Mouse (Mus musculus): ENCODE data around the gene Pspc1. TPM values are rescaled to one million over a fixed set of nuclear protein-coding genes. Genes with fewer than 3 reads are reported as not detected.
A peak's percentile ranks its signal among the peaks of the same experiment; 100 is the strongest.
"Not testable (repeated sequence)": the region's sequence is repeated elsewhere in the genome, so short reads cannot be mapped to it uniquely, and the experiment has no call there.

Pspc1 gene
- polyA plus RNA-seq (2015; fragmentation: Nextera tagmentation; extraction: Ambion mirVana): 9.3 and 10.1 TPM in 2 replicates

DNA sequence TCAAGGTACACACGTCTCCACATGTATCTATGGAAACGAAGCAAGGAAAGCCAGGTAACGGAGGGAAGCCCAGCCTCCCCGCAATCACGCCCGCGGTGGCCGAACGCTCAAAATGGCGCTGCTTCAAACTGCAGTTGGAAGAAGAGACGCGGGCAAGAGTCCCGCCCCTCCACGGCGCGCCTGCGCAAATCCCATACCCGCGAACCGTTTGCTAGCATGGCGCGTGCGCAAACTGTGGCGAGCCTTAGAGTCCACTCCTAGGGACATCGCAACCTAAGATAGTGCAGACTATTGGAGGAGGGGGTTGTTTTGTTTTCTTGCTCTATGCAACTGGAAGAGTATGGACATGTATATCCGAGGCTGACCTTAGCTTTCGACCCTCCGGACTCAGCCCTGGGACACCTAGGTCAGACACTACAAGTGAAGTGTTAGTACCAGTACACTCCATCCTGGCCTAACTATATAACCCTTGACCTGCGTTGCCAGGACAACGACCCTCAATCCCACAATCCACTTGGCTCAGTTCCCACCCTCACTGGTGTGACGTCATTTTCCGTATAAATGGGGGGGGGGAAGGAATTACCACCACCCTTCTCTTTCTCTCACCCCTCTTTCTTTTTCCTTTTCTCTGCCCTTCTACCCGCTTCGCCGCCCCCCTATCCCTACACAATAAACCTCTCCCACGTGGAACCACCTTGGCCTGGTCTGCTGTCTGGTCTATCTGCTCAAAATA lies at the start of gene Pspc1:
TSS of gene Pspc1 (minus strand) at position 117 of the 733 bp plus-strand sequence.
- H3K9ac ChIP-seq (ENCODE audit: low read depth, low read length): peak within 1 kb of the TSS; percentile 97
- ATAC-seq (ENCODE audit: low read depth): peak; percentile 94
- H3K27me3 ChIP-seq (ENCODE audit: control insufficient read depth, insufficient read depth, low read depth, low read length): no peaks in the 10 kb centered on the region
- peaks cover 23% of the 10 kb centered on the region for H3K4me1 ChIP-seq (ENCODE audit: control insufficient read depth, low read depth, low read length)
- peak within 1 kb of the TSS; percentile 84 for H3K4me2 ChIP-seq (ENCODE audit: low read depth, low read length)
- H3K27ac ChIP-seq (ENCODE audit: low read length): peak within 1 kb of the TSS; percentile 94
- peak within 1 kb of the TSS; percentile 100 for H3K4me3 ChIP-seq (ENCODE audit: low read depth, low read length)
- WGBS (ENCODE audit: insufficient replicate concordance): 0% methylated on average over 36 of the region's 36 CpGs
- no peaks in the 10 kb centered on the region for H3K36me3 ChIP-seq (ENCODE audit: control insufficient read depth, insufficient read depth)
- no peaks in the 10 kb centered on the region for H3K9me3 ChIP-seq (replicated peaks; ENCODE audit: control insufficient read depth, low read length)

DNA sequence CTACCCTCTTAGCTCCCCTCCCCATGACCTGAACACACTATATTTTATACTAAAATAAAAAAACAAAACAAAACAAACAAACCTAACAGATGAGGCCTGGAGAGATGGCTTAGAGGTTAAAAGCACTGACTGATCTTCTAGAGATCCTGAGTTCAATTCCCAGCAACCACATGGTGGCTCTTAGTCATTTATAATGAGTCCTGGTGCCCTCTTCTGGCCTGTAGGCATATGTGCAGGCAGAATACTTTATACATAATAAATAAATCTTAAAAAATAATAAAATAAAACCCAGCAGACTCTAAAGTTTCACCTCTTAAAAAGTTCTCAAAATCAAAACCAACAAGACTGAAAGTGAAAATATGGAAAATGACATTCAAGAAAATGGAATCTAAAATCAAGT lies 46.4 kb upstream of the Pspc1 start:
- Histone ChIP-seq H3K4me2 (ENCODE audit: low read depth, low read length) (no peak overlapping the region), H3K27me3 (ENCODE audit: control insufficient read depth, insufficient read depth, low read depth, low read length) (no peaks in the 10 kb centered on the region), H3K9me3 (replicated peaks; ENCODE audit: control insufficient read depth, low read length) (no peaks in the 10 kb centered on the region), H3K36me3 (ENCODE audit: control insufficient read depth, insufficient read depth) (no peaks in the 10 kb centered on the region), H3K4me1 (ENCODE audit: control insufficient read depth, low read depth, low read length) (no peaks in the 10 kb centered on the region), H3K27ac (ENCODE audit: low read length) (no peak overlapping the region), H3K4me3 (ENCODE audit: low read depth, low read length) (no peak overlapping the region), H3K9ac (ENCODE audit: low read depth, low read length) (no peak overlapping the region)
- no peak for ATAC-seq (ENCODE audit: low read depth)

DNA sequence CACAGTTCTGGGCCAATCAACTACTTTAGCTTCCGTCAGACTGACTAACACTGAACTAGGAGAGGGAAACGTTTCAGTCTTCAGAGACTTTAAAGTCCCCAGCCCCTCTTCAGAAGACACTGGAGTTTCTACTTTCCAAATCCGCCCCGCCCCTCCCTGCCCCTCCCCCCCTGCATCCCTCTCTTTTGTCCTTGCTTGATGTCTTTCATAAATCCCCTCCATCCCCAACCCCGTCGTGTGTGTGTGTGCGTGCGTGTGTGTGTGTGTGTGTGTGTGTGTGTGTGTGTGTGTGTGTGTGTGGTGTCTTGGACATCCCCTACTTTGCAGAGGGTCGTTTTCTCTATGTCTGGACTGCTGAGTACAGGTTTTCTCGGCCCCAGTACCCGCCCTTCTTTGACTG lies 39.5 kb upstream of the Pspc1 start:
- H3K27ac ChIP-seq (ENCODE audit: low read length): no peak overlapping the region
- H3K27me3 ChIP-seq (ENCODE audit: control insufficient read depth, insufficient read depth, low read depth, low read length): no peaks in the 10 kb centered on the region
- no peak overlapping the region for H3K9ac ChIP-seq (ENCODE audit: low read depth, low read length)
- H3K4me2 ChIP-seq (ENCODE audit: low read depth, low read length): no peak overlapping the region
- no peak overlapping the region for H3K4me3 ChIP-seq (ENCODE audit: low read depth, low read length)
- 24% methylated on average over 10 of the region's 11 CpGs for WGBS (ENCODE audit: insufficient replicate concordance)
- no peaks in the 10 kb centered on the region for H3K36me3 ChIP-seq (ENCODE audit: control insufficient read depth, insufficient read depth)
- peaks cover 4% of the 10 kb centered on the region for H3K4me1 ChIP-seq (ENCODE audit: control insufficient read depth, low read depth, low read length)
- no peak for ATAC-seq (ENCODE audit: low read depth)
- H3K9me3 ChIP-seq (replicated peaks; ENCODE audit: control insufficient read depth, low read length): no peaks in the 10 kb centered on the region

DNA sequence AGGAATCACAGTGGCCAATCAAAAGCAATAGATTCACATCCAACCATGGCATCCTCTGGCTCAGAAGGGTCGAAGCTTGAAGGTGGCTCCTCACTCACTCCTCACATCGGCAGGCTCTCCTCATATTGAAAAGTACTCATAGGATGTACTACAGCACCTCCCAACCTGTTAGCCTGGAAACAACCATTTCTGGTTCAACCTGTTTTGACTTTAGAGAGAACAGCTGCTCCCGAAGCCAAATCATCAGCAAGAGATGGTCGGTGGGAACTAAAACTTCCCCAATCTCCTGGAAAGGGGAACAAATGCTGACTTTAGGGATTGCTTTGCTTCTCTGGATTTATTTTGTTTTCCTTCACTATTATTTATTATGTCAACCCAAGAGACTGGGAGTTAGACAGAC lies 39.0 kb upstream of the Pspc1 start:
- H3K27ac ChIP-seq (ENCODE audit: low read length): no peak overlapping the region
- no peak overlapping the region for H3K4me3 ChIP-seq (ENCODE audit: low read depth, low read length)
- H3K9me3 ChIP-seq (replicated peaks; ENCODE audit: control insufficient read depth, low read length): no peaks in the 10 kb centered on the region
- H3K36me3 ChIP-seq (ENCODE audit: control insufficient read depth, insufficient read depth): no peaks in the 10 kb centered on the region
- no peaks in the 10 kb centered on the region for H3K27me3 ChIP-seq (ENCODE audit: control insufficient read depth, insufficient read depth, low read depth, low read length)
- no peak for ATAC-seq (ENCODE audit: low read depth)
- 55% methylated on average over 4 of the region's 4 CpGs for WGBS (ENCODE audit: insufficient replicate concordance)
- H3K9ac ChIP-seq (ENCODE audit: low read depth, low read length): no peak overlapping the region
- peaks cover 4% of the 10 kb centered on the region for H3K4me1 ChIP-seq (ENCODE audit: control insufficient read depth, low read depth, low read length)
- H3K4me2 ChIP-seq (ENCODE audit: low read depth, low read length): no peak overlapping the region

- Histone ChIP-seq H3K36me3 (ENCODE audit: control insufficient read depth, insufficient read depth) (no peaks in the 10 kb centered on the region), H3K9me3 (replicated peaks; ENCODE audit: control insufficient read depth, low read length) (no peaks in the 10 kb centered on the region), H3K4me3 (ENCODE audit: low read depth, low read length) (no peak overlapping the region), H3K4me2 (ENCODE audit: low read depth, low read length) (no peak overlapping the region), H3K27ac (ENCODE audit: low read length) (no peak overlapping the region), H3K4me1 (ENCODE audit: control insufficient read depth, low read depth, low read length) (peaks cover 4% of the 10 kb centered on the region), H3K27me3 (ENCODE audit: control insufficient read depth, insufficient read depth, low read depth, low read length) (no peaks in the 10 kb centered on the region), H3K9ac (ENCODE audit: low read depth, low read length) (no peak overlapping the region)
- 60% methylated on average over 4 of the region's 4 CpGs for WGBS (ENCODE audit: insufficient replicate concordance)
- no peak for ATAC-seq (ENCODE audit: low read depth)
These were observed 38.4 kb upstream of the Pspc1 start for GRCm38 (mm10) chr14:56816541-56816940.

GRCm38 (mm10) chr14:56812520-56813036 lies 34.5 kb upstream of the Pspc1 start:
- H3K9me3 ChIP-seq (replicated peaks; ENCODE audit: control insufficient read depth, low read length): no peaks in the 10 kb centered on the region
- under 1% methylated on average over 35 of the region's 35 CpGs for WGBS (ENCODE audit: insufficient replicate concordance)
- peak overlapping the region; percentile 85 for H3K4me2 ChIP-seq (ENCODE audit: low read depth, low read length)
- H3K4me1 ChIP-seq (ENCODE audit: control insufficient read depth, low read depth, low read length): peaks cover 10% of the 10 kb centered on the region
- H3K36me3 ChIP-seq (ENCODE audit: control insufficient read depth, insufficient read depth): no peaks in the 10 kb centered on the region
- peak overlapping the region; percentile 78 for H3K9ac ChIP-seq (ENCODE audit: low read depth, low read length)
- H3K4me3 ChIP-seq (ENCODE audit: low read depth, low read length): peak overlapping the region; percentile 82
- H3K27ac ChIP-seq (ENCODE audit: low read length): peak overlapping the region; percentile 84
- ATAC-seq (ENCODE audit: low read depth): peak; percentile 2; the same call in 1 of the 2 replicates
- no peaks in the 10 kb centered on the region for H3K27me3 ChIP-seq (ENCODE audit: control insufficient read depth, insufficient read depth, low read depth, low read length)

DNA sequence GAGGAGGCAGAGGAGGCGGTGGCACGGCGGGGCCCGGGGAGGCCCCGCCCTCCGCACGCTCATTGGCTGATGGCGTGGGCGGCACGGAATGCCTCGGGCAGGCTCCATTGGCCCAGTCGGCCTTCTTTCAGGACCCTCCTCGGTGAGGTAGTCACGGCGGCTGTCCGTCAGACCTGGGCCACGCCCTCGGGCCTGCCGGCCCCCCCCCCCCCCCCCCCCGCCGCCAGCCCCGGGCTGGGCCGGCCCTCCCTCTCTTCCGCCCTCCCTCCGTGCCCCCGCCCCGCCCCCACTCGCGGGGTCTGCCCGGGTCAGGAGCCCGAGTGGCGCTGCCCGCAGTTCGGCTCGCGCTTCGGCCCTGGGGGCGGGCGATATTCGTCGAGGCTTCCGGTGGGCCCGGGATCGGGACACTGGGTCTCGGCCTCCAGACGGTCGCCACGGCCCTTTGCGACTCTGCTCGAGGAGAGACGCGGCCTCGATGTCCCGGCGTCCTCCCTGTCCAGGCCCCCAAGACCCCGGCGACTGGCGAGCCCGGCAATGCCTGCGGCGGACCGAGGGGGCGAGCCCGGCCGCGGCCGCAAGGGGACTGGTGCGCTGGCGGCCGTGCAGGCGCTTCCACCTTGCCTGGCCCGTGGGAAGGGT lies 33.7 kb upstream of the Pspc1 start, which contains the start of gene Zmym5:
TSS of gene Zmym5 (minus strand) at position 16 of the 639 bp plus-strand sequence.
- peaks cover 10% of the 10 kb centered on the region for H3K4me1 ChIP-seq (ENCODE audit: control insufficient read depth, low read depth, low read length)
- not testable (repeated sequence) for H3K36me3 ChIP-seq (ENCODE audit: control insufficient read depth, insufficient read depth); H3K27me3 ChIP-seq (ENCODE audit: control insufficient read depth, insufficient read depth, low read depth, low read length); H3K9me3 ChIP-seq (replicated peaks; ENCODE audit: control insufficient read depth, low read length)
- H3K4me2 ChIP-seq (ENCODE audit: low read depth, low read length): peak within 1 kb of the TSS; percentile 85
- ATAC-seq (ENCODE audit: low read depth): peak; percentile 95
- peak within 1 kb of the TSS; percentile 90 for H3K27ac ChIP-seq (ENCODE audit: low read length)
- H3K4me3 ChIP-seq (ENCODE audit: low read depth, low read length): peak within 1 kb of the TSS; percentile 82
- peak within 1 kb of the TSS; percentile 84 for H3K9ac ChIP-seq (ENCODE audit: low read depth, low read length)
- WGBS (ENCODE audit: insufficient replicate concordance): 0% methylated on average over 25 of the region's 72 CpGs

GRCm38 (mm10) chr14:56810781-56811690 lies 32.9 kb upstream of the Pspc1 start:
- peak overlapping the region; percentile 90 for H3K27ac ChIP-seq (ENCODE audit: low read length)
- not testable (repeated sequence) for H3K36me3 ChIP-seq (ENCODE audit: control insufficient read depth, insufficient read depth); H3K27me3 ChIP-seq (ENCODE audit: control insufficient read depth, insufficient read depth, low read depth, low read length); H3K9me3 ChIP-seq (replicated peaks; ENCODE audit: control insufficient read depth, low read length)
- H3K9ac ChIP-seq (ENCODE audit: low read depth, low read length): peak overlapping the region; percentile 84
- ATAC-seq (ENCODE audit: low read depth): peak; percentile 75
- H3K4me1 ChIP-seq (ENCODE audit: control insufficient read depth, low read depth, low read length): peaks cover 10% of the 10 kb centered on the region
- H3K4me3 ChIP-seq (ENCODE audit: low read depth, low read length): peak overlapping the region; percentile 82
- peak overlapping the region; percentile 78 for H3K4me2 ChIP-seq (ENCODE audit: low read depth, low read length)
- WGBS (ENCODE audit: insufficient replicate concordance): under 1% methylated on average over 29 of the region's 86 CpGs
